Mouse (Mus musculus) CD4-positive, CD25-positive, alpha-beta regulatory T cell, adult 2 months (primary cell): ENCODE measurements around the gene Gstp1.
"Not testable (repeated sequence)": the region's sequence is repeated elsewhere in the genome, so short reads cannot be mapped to it uniquely, and the experiment has no call there.

Source experiments
- DNase-seq: peaks from one replicate; pipeline ENCODE4 v3.0.0-alpha.2; 2012; ENCODE audit warnings: low read depth, low spot score

Gene Gstp1

GRCm38 (mm10) chr19:4060044-4060898 lies 22.5 kb upstream of the Gstp1 start:
- peak; percentile 47 for DNase-seq

DNA sequence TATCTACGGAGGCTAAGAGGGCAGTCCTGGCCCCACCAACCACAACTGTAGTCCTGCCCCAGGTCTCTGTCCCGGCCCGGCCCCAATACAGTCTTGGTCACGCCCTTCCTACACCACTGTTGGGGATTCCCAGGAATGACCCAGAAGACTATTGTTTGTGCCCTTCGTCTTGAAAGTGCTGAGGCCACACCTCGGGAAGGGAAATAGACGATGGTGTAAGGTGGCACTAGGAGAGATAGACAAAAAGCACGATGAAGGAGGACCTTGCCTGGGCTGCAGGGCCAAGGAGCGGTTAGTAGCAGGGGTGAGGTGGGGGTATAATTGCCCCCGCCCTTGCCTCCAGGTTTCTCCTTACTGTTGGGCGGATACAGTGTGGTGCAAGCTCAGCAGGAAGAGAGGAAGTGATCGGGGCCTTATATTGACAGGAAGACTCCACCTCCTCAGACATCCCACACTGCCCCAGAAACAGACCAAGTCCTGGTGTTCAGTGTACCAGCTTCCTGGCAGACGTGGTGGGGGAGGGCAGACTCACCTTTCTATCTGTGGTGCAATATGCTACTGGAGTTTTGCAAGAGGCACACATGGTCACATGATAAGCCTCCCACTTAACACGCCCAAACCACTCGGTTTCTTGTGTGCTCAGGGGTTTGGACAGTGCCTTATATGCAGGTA lies 21.4 kb upstream of the Gstp1 start, which contains the start of gene Gstp3:
Gene Gstp3 (minus strand): TSS at position 501 of the 672 bp plus-strand sequence.
- peak; percentile 84 for DNase-seq

DNA sequence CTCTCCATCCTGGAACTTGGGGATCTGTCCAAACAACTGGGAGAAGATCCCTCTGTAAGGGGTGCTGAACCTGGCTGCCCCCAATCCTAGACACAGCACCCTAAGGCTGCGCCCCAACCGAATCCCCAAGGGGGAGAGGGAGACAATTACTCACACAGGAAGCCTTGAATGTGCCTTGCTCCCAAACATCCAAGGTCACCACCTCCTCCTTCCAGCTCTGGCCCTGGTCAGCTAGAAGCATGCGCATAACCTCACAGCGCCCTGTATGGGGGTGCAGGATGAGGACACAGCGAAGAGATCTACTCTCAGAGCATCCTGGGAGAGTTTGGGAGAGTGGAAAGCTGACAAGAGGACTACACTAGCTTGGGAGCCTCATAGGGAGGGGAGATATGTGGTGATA lies 20.8 kb upstream of the Gstp1 start:
- no peak for DNase-seq

- DNase-seq: no peak
These were observed 20.2 kb upstream of the Gstp1 start for GRCm38 (mm10) chr19:4057962-4058361.

- no peak for DNase-seq
These were observed 19.6 kb upstream of the Gstp1 start for GRCm38 (mm10) chr19:4057389-4057788.

GRCm38 (mm10) chr19:4056727-4057126 lies 18.9 kb upstream of the Gstp1 start:
- DNase-seq: no peak

GRCm38 (mm10) chr19:4055947-4056693 lies 18.3 kb upstream of the Gstp1 start:
- DNase-seq: no peak

GRCm38 (mm10) chr19:4055216-4055946 lies 17.6 kb upstream of the Gstp1 start:
- DNase-seq: no peak

- no peak for DNase-seq
These were observed 16.8 kb upstream of the Gstp1 start for GRCm38 (mm10) chr19:4054613-4055012.

DNA sequence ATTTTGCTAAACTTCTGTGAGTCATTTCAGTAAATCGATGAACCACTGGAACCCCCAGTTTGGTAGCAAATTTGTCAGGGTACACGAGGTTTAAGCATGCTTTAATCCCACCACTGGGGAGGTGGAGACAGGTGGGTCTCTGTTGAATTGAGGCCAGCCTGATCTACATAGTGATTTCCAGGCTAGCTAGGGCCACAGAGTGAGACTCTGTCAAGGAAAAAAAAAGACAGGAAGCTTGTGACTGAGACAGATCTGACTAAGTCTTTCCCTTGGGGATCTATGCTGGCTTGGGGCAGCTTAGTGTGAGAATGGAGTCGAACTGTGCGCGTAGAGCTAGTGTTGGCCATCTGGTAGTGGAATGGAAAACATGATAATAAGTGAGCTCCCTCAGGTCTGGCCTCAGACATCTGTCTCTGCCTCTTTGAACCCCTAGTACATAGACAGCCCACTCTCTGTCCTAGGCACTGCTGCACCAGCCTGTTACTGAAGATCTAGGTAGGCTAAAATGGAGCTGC lies 14.8 kb upstream of the Gstp1 start:
- peak; percentile 56 for DNase-seq

DNA sequence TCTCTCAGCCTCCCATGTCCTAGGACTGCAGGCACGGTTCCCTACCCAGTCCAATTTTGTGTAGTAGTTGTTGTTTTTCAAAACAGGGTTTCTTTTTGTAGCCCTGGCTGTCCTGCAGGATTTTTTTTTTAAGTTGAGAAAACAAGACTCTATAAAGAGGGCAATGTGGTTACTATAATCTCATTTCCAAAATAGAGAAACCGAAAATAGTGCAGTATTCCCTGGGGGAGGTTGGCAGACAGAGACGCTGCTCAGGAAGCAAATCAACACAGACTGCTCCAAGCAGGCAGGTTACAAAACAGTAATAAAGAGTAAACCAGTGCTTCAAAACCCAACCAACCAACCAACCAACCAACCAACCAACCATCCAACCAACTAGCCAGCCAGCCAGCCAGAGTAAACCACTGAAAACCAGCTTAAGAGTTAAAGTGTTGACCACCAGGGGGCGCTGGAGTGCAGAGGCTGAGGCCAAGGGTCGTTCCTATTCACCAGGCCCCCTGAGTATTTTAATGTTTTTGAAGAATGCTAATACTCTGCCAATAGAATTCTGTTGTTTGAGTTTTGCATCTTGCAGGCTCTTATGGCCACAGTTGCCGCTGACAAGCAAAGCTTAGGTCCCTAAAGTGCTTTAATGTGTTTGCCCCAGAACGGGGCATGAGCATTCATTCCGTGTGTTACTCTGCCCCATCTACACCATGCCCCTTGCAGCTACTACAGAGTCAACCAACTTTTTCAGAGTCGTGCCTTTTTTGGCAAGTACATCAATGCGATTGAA lies 14.1 kb upstream of the Gstp1 start:
- peak; percentile 85 for DNase-seq

- peak; percentile 47 for DNase-seq
These were observed 13.2 kb upstream of the Gstp1 start for GRCm38 (mm10) chr19:4051016-4051415.

DNA sequence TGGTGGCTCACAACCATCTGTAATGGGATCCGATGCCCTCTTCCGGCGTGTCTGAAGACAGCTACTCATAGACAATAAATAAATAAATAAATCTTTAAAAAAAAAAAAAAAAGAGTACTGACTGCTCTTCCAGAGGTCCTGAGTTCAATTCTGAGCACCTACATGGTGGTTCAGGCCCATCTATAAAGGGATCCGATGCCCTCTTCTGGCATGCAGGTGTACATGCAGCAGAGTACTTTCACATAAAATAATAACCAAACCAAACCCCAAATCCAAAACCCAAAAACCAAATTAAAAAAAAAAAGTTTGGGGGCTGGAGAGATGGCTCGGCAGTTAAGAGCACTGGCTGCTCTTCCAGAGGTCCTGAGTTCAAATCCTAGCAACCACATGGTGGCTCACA lies 11.3 kb upstream of the Gstp1 start:
- DNase-seq: not testable (repeated sequence)

DNA sequence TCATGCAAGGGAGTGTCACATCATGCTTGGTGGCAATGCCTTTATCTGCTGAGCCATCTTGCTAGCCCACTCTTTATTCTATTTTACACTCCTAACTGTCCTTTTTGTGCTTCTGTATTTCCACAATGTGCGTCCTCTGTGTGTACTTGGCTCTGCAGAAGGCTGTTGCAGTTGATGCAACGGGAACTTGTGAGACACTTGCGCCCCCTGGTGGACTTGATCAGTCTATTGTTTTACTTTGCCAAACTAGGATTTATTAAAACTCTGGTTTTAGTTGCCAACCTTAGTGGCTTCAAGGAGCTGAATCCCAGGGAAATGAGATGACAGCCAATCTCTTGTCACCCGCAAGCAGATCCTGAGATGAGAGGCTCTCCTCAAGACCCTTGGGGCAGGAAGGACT lies 10.1 kb upstream of the Gstp1 start:
- DNase-seq: peak; percentile 94

- DNase-seq: no peak
These were observed 9.1 kb upstream of the Gstp1 start for GRCm38 (mm10) chr19:4046866-4047254.

DNA sequence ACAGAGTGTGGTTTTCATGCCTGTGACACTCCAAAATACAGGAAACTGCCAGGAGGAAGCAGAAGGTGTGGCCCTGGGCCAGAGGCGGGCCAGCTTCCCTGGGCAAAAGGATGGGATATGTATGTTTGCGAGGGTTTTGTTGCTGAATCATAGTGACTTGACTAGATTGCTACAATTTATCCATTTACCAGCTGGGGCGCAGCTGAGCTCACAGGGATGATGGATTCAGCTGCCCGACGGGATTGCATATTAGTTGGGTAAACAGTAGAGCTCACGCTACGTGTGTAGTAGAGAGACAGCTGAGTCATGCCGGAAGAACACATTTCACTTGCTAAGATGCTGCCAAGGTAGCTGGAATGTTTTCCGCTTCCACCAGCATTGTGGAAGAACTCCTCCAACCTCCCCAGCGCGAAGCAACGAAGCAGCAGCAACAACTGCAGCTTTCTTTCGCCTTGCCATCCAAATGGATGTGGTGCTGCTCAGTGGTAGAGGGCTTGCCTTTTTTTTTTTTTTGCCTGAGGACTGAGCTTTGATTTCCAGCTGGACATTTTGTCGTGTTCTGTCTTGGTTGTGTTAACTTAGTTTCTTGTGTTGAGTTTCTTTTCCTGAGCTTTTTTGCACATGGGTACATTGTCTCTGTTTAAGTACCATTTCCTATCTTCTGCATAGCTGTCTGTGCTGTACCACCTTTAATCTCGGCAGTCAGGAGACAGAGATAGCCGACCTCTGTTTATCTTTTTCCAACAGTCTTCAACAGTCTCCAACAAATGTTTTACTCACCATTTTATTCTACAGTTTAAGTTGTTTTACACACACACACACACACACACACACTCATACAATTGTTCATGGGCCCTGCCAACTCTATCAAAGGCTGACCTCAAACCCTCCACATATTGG lies 8.4 kb upstream of the Gstp1 start, which contains the start of gene Gstp2:
Gene Gstp2 (minus strand): TSS at position 58 of the 900 bp plus-strand sequence.
- DNase-seq: no peak

- not testable (repeated sequence) for DNase-seq
These were observed 6.3 kb upstream of the Gstp1 start for GRCm38 (mm10) chr19:4044109-4044508.

- no peak for DNase-seq
These were observed 4.3 kb upstream of the Gstp1 start for GRCm38 (mm10) chr19:4042124-4042523.

GRCm38 (mm10) chr19:4041500-4041899 lies 3.7 kb upstream of the Gstp1 start:
- not testable (repeated sequence) for DNase-seq
